Mouse (Mus musculus): ENCODE data around the gene Ctag2.

The Ctag2 gene

DNA sequence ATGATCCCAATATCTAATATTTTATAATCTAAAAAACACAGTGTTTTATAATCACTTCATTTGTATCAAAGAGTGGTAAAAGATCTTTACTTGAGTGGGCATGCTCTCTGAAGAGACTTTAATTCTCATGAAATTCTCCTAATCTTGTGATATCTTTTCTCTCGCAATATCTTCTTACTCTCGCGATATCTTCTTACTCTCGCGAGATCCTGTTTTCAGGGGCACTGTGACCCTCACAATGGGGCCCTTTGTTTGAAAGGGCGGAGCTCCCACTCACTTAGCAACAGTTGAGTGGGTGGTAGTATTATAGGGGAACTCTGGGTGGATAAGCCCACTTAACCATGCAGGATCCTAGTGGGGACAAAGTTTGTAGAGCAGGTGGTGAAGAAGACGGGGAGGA, at the start of gene Ctag2:
TSS of gene Ctag2 (plus strand) at position 301 of the 400 bp plus-strand sequence.
- no peak for DNase-seq

All from right cerebral cortex, postnatal 25 days (tissue).